Mouse (Mus musculus): ENCODE data around the gene Sertad2. TPM values are rescaled to one million over a fixed set of nuclear protein-coding genes. Genes with fewer than 3 reads are reported as not detected.

The Sertad2 gene
- total RNA-seq, 2 experiments from 2014 or later = 21.5 to 25.6 TPM

DNA sequence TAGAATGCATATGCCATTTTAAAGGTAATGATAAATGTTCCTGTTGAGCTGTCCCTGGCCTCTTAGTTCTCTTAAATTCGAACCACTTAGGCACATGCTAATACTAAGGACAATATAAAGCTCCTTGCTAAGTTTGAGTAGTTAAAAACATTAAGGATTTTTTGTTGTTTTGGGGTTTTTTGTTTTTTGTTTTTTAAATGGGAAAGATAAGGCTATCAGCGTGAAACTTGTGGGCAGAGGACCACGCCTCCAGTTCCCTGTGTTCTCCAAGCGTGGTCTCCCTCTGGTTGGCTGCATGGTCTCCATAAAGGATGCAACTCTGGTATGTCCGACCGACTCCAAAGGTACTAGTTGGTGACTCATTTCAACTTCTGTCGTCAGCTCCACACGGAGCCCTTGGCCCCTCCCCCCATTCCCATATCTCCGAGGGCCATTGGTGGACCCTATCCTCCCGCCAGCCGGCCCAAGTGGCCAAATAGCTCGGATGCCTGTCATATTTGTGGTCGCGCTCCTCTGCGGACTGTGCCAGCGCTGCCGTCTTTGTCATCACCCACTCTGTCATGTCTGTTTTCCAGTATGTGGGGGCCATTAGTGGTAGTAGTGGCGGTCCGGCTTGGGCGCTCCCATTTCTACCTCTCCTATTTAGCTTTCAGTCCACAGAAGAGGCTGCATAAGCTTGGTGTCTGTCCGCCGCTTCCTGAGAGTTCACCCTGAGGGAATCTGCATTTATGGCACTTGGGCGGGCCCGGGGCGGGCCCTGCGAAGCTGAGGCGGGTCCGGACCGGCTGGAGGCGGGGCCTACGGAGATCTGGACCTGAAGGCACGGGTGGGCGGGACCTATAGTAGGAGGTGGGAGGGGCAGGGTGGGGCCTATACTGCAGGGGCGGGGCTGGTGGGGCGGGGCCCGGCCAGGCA is 88.2 kb downstream of the Sertad2 start:
- TF ChIP-seq CTCF (conservative IDR thresholded peaks at IDR 0.05) = no peak
- peak overlapping the region; percentile 80 for H3K4me3 ChIP-seq
- peak overlapping the region; percentile 93 for H3K27ac ChIP-seq
- peak; percentile 94 to 96 for DNase-seq (ENCODE audit: low spot score in 2 of 2)

DNA sequence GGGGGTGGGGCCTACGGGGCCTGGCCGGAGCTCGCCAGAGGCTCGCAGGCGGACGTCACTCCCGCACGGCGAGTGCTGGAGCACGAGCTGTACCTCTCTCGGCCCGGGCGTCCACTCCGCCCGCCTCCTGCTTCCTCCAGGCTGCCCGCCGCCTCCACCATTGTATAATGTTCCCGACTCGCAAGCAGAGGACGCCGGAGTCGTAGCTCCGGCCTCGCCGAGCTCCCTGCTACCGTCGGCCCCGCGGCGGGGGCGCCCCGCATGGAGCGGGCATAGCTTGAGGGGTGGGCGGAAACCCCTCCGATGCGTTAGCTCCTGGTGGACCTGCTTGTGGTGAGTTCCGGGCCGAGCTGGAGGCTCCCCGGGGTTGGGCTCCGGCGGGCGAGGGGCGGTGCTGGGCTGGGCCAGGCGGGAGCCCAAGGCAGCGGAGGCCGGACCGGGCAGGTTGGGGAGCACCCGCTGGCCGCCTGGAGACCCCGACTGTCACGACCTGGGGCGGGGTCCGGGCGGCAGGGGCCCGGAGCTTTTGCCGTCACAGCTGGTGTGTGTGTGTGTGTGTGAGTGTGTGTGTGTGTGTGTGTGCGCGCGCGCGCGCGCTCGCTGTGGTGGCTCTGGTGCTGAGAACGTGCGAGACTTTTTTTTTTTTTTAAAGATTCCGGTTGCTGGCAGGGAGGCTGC is 89.0 kb downstream of the Sertad2 start:
- Histone ChIP-seq H3K27ac (peak overlapping the region; percentile 93), H3K4me3 (peak overlapping the region; percentile 80)
- no peak for TF ChIP-seq CTCF (conservative IDR thresholded peaks at IDR 0.05)
- peak; percentile 38 to 51 for DNase-seq (ENCODE audit: low spot score in 2 of 2)

DNA sequence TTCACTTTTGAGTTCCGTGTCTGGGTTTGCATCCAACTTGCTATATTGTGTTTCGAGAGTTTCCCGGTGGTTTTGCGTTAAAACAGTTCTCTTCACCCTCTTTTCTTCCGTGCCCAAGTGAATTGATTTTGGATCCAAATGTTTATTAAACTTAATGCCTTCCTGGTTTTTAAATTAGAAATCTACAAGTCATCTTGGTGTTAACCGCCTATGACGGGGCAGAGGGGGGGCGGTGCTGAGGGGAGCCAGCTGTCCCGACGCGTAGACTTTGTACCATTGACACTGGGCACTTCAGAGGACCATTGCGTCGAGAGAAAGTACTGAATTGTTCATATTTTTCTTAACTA is 89.5 kb downstream of the Sertad2 start:
- Histone ChIP-seq H3K4me3 (peak overlapping the region; percentile 80), H3K27ac (peak overlapping the region; percentile 93)
- DNase-seq (ENCODE audit: low spot score in 2 of 2) = no peak
- no peak for TF ChIP-seq CTCF (conservative IDR thresholded peaks at IDR 0.05)

DNA sequence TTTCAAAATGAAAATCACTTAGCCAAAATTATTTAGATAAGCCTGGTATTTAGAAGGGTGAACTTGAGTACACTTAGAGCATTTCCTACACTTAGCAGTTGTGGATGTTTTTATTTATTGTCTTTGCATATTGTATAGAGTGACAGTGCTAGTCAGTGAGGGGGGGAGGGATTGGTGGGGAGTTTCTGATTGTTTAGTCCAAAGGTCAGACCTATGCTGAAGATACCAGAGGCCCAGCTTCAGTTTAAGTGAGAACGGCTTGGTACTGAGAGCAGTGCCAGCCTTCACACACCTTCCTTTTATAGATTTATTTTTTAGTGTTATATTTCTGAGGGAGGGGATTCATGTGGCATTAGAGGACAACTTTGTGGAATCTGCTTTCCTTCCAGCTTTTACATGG is 91.5 kb downstream of the Sertad2 start:
- no peak overlapping the region for H3K4me3 ChIP-seq
- DNase-seq (ENCODE audit: low spot score in 2 of 2) = no peak

DNA sequence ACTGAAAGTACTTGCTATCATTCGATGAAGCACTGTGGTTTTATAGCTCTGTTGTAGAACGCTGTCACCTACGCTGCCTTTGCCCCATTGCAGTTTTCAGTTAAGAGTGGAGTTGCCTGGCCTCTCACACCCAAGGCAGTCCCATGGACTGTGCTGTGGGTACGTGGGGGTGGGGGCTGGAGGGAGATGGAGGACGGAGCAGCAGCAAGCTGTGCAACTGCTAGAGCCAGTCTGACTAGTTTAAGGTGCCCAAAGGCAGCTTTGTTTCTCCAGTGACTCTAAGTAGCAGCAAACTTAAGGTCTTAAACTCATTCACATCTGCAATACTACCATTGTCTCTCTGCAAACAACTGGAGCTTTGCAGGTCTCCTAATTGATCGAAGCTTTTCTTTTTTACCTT is 92.6 kb downstream of the Sertad2 start:
- DNase-seq (ENCODE audit: low spot score in 2 of 2) = no peak

More for the DNA sequence above, 91.5 kb downstream of the Sertad2 start:
- no peak overlapping the region for H3K27ac ChIP-seq
- TF ChIP-seq CTCF (conservative IDR thresholded peaks at IDR 0.05) = no peak

DNA sequence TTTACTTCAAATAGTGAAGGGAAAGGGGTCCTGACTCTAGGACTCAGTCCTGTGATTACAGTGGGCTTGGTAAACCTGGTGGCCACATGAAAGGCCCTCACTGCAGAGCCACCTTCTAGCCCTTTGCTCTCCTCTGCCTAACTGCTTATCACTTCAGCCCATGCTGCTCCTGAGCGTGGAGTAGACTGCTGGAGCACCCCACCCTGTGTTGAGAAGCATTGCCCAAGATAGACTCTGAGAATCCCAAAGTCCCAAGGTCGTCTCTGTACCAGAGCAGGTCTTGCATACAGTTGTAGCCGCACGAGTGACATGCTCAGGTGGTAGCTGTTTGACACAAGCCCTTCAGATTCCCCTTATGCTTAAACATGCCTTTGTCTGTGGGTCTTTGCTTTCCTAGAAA is 93.1 kb downstream of the Sertad2 start:
- no peak for DNase-seq (ENCODE audit: low spot score in 2 of 2)
- H3K4me3 ChIP-seq = no peak overlapping the region
- no peak for TF ChIP-seq CTCF (conservative IDR thresholded peaks at IDR 0.05)
- H3K27ac ChIP-seq = no peak overlapping the region

More for the DNA sequence above, 92.6 kb downstream of the Sertad2 start:
- TF ChIP-seq CTCF (conservative IDR thresholded peaks at IDR 0.05) = no peak
- no peak overlapping the region for H3K27ac ChIP-seq
- no peak overlapping the region for H3K4me3 ChIP-seq

DNA sequence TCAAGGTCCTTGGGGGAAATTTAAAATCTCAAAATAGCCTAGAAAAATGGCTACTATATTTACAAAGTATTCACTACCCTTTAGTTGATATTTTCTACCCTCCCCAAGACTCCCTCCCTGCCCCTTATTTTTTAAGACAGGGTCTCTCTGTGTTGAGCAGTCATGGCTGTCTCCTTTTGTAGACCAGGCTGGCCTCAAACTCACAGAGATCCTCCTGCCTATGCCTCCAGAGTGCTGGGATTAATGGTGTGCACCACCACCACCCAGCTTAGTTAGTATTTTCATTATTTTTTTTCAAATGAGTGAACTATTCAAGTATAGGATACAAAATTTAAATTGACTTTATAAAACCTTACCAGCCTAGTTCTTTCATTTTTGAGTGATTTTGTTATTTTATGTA is 94.0 kb downstream of the Sertad2 start:
- no peak for DNase-seq (ENCODE audit: low spot score in 2 of 2)
- TF ChIP-seq CTCF (conservative IDR thresholded peaks at IDR 0.05) = no peak
- no peak overlapping the region for H3K27ac ChIP-seq
- H3K4me3 ChIP-seq = no peak overlapping the region

DNA sequence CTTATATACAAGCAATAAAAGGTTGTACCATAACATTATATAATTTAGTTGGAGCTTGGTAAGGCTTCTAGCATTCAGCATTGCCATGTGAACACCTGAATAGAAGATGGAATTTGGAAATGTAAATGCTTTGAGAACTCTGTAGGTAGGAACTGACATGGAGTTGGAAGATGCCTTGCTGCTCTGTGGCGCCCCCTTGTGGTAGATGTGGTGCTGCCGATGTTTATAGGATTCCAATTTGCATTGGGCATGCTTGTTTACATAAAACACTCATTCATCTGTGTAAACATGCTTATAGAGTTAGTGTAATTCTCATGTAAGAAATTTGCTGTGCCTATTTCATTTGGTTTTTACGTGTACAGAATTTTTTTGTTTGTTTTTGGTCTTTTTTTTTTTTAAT is 95.8 kb downstream of the Sertad2 start:
- Histone ChIP-seq H3K4me3 (no peak overlapping the region), H3K27ac (no peak overlapping the region)
- TF ChIP-seq CTCF (conservative IDR thresholded peaks at IDR 0.05) = peak; percentile 97
- DNase-seq (ENCODE audit: low spot score in 2 of 2) = peak in 1 of 2 experiments; percentile 84

DNA sequence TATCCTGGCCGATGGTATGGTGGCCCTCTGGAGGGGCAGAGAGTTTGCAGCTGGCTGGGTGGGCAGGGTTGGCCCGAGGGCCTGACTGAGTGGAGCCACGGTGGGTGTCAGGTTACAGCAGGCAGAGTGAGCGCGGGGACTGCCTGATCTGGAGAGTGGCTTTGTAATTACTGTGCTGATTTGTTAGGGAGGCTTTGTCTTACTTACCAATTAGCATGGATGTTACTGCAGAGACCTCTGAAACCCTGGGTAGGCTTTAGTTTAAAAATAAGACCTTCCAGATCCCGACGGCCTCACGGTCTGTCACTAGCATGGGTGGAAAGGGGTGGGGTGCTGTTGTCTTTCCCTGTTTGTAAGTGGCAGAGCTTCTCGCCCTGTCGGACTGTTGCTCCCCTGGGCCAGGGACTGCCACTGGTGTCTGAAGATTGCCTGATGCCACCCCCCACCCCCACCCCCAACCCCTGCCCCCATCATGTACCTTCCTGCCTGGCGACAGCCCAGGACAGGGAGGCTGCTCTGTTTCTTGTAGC is 96.9 kb downstream of the Sertad2 start:
- Histone ChIP-seq H3K4me3 (no peak overlapping the region), H3K27ac (no peak overlapping the region)
- no peak for DNase-seq (ENCODE audit: low spot score in 2 of 2)
- no peak for TF ChIP-seq CTCF (conservative IDR thresholded peaks at IDR 0.05)

DNA sequence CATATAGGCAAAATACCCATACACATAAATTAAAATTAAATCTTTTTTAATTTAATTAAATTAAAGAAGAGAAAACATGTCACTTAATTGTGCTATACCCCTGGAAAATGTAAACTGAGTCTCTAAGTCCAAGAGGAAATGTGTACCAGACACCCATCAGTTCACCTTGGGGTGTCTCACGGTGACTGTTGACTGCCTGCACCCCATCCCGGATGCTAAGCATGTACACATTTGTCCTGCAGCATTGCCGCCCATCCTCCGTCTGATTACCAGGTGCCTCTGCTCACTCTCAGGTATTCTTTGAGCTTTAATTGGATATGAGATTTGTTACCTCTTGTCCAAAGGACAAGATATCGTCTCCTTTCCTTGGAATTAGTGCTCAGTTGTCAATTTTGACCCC is 99.3 kb downstream of the Sertad2 start:
- no peak overlapping the region for H3K4me3 ChIP-seq
- DNase-seq (ENCODE audit: low spot score in 2 of 2) = no peak
- H3K27ac ChIP-seq = no peak overlapping the region
- TF ChIP-seq CTCF (conservative IDR thresholded peaks at IDR 0.05) = no peak

DNA sequence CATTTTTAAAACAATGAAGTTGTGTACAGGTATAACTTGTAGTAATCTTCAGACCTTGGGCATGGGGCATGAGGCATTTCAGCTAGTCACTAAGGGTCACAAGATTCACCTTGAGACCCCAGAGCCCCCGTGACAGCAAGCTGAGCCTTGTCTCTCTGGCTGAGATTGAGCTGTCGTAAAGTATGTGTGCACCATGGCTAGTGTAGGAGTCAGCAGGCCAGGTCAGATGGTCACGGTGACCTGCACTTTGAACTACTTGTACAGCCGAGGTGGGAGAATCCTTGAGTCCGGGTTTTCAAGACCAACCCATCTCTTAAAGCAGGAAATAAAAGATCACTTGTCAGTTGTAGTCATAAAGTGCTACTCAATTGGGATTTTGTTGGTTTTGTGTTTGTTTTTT is 100.1 kb downstream of the Sertad2 start:
- DNase-seq (ENCODE audit: low spot score in 2 of 2) = no peak
- Histone ChIP-seq H3K4me3 (no peak overlapping the region), H3K27ac (no peak overlapping the region)
- TF ChIP-seq CTCF (conservative IDR thresholded peaks at IDR 0.05) = no peak

DNA sequence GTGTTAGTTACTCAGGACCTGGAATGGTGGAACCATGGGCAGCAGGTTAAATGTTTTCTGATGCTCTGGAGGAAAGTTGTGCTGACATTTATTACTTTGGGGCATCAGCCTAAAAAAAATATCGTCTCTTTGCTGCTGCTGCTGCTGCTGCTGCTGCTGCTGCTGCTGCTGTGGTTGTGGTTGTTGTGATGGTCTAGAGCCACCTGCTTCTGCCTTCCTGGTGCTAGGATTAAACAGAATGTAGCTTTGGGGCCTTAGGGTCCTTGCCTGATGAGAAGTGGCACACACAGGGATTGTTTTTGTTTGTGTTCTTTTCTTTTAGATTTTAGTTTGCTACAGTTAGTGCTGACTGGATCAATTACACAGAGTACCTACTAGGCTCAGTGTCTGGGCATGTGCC is 101.1 kb downstream of the Sertad2 start:
- no peak for DNase-seq (ENCODE audit: low spot score in 2 of 2)
- no peak overlapping the region for H3K4me3 ChIP-seq
- no peak for TF ChIP-seq CTCF (conservative IDR thresholded peaks at IDR 0.05)
- no peak overlapping the region for H3K27ac ChIP-seq

DNA sequence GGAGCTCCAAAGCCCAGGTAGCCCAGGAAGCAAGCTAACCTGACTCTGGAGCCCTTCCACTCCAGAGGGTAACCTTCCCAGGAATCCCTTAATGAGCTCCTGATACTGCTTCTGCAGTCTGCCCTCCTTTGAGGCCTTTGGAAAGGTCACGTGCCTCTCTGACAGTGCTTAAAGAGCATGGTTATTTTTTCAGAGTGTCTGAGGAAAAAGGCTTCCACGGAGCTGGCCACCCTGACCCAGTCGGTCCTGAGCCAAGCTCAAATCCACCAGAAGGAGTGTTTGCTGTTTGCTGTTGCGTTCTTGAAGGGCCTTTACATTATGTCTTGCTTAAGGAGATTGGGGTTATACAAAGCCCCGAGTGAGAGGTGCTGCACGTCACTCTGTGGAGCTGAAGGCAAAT is 101.8 kb downstream of the Sertad2 start:
- TF ChIP-seq CTCF (conservative IDR thresholded peaks at IDR 0.05) = no peak
- no peak overlapping the region for H3K27ac ChIP-seq

More for the DNA sequence above, 101.8 kb downstream of the Sertad2 start:
- no peak overlapping the region for H3K4me3 ChIP-seq
- DNase-seq (ENCODE audit: low spot score in 2 of 2) = no peak
